Mouse (Mus musculus) adrenal gland, adult 18-20 months (tissue): ENCODE measurements at regions not wholly inside any gene's neighbourhood (a gene's known extent, or its start where the extent isn't known, plus 50 kb on each side); places are given as distances from the start of the nearest gene placed in this dataset.
"Not testable (repeated sequence)": the region's sequence is repeated elsewhere in the genome, so short reads cannot be mapped to it uniquely, and the experiment has no call there.

ENCODE experiments used
- DNase-seq, 2 experiments: peaks; one replicate each; pipeline ENCODE4 v3.0.0; 2021 to 2022; ENCODE audit warnings: low spot score in 2 of 2

DNA sequence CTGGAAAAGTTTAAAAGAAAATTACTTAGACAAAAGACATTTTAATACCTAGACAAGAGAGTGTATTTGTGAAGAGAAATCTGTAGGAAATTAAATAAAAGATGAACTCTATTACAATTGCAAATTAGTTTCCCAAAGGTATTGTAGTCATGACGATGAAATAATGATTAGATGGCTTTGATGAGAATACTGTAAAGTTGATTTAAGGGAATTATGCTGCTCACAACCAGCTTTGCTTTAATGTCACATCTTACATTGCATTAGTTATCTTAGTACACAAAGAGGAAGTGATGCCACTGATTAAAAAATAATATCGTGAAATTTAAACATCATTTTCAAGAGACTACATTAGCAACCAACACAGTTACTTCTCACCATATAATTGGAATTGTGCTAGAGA, 145.7 kb upstream of the Zfp960 start:
- no peak for DNase-seq

DNA sequence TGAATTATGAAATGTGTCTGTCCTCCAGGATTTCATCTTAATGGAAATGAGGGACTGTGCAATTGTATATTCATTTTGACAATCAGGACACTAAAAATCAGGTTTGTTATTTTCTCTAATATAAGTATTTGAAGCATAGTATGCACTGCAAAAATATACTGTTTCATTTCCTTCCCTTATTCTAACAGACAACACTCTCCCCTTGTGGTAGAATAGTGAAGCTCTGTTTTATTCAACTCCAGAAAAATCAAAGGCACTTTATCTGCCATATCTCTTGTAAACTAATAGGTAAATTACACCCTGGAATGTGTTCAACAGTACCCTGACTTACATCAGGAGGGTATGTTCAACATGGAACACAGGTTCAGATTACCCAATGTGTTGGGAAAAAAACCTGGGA, 137.7 kb upstream of the Zfp960 start:
- no peak for DNase-seq

DNA sequence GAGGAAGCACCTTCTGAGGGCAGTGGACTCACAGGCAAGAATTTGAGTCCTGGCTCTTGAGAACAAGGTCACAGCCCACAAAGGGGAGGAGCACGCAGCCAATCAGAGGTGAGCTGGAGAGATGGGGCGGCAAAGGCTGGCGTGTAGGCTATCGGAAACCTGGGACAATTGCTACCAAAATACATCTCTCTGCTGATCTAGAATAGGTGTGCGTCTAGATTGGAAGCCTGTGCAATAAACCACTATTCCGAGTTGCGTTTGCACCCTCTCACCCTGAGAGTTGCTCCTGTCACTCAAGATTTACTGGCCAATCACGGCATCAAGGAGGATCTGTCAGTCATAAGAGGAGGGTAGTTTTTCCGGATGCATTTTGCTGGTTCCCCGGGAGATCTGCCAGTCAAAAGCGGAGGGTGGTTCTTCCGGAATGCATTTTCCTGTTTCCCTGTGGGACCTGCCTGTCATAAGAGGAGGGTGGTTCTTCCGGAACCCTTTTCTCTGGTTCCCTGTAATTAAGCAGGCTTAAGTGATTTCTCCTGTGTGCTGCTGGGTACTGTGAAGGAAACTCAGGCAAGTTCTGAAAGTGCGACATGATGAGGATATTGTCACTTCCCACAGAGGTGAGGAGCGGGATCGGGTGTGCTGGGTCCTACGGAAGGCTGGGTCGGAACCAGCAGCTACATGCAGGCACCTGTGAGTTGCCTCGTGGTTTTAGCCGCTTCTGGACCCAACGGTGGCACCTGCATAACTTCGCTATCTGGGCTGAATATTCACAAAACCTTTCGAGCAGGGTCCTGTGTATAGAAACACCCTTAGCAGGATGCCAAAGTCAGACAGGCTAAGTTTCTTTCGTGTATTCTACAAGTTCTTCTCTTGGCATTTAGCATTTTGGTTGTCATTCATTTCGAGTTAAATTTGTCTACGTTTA, 112.6 kb upstream of the Zfp960 start:
- DNase-seq = peak; percentile 71 to 73

DNA sequence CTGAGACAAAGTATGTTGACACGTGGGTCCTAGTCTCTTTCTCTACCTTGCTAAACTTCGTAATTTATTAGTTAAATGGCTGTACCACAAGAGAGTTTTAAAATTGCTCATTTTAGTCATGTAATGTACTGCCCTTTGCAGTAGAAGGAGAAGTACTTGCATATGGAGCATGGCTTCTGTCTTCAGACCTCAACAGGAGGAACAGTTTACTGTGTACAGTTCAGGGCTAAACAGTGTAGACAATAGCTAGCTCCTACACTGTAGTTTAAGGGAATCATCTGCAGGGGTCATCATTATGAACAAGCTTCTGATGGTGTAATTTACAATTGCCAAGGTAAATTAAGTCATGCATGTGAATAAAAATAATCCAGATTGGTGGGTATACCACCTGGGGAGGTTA, 111.8 kb upstream of the Zfp960 start:
- not testable (repeated sequence) for DNase-seq

DNA sequence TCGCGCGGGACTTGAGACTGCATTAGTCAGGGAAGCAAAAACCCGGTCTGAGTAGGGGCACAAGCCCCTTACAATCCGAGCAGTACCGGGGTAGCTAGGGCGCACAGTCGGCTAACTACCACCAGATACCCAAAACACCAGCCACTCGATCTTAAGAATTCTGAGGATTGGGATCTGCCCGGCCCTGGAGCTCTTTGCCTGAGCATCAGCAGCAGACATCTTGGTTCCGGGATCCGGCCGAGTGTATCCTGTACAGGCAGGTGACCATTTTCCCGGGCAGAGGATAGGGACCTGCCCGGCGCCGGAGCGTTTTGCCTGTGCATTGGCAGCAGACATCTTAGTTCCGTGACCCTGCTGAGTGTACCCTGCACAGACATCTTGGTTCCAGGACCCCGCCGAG, 66.7 kb upstream of the Zfp960 start:
- not testable (repeated sequence) for DNase-seq

DNA sequence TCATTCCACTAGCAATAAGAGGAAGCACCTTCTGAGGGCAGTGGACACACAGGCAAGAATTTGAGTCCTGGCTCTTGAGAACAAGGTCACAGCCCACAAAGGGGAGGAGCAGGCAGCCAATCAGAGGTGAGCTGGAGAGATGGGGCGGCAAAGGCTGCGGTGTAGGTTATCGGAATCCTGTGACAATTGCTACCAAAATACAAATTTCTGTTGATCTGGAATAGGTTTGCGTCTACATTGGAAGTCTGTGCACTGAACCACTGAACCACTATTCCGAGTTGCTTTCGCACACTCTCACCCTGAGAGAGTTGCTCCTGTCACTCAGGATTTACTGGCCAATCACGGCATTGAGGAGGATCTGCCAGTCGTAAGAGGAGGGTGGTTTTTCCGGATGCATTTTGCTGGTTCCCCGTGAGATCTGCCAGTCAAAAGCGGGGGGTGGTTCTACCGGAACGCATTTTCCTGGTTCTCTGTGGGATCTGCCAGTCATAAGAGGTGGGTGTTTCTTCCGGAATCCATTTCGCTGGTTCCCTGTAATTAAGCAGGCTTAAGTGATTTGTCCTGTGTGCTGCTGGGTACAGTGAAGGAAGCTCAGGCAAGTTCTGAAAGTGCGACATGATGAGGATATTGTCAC, 59.2 kb upstream of the Zfp960 start:
- DNase-seq = peak; percentile 62 to 63

DNA sequence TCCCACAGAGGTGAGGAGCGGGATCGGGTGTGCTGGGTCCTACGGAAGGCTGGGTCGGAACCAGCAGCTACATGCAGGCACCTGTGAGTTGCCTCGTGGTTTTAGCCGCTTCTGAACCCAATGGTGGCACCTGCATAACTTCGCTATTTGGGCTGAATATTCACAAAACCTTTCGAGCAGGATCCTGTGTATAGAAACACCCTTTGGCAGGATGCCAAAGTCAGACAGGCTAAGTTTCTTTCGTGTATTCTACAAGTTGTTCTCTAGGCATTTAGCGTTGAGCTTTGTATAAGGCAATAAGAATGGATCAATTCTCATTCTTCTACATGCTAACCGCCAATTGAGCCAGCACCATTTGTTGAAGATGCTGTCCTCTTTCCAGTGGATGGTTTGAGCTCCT, 58.6 kb upstream of the Zfp960 start:
- DNase-seq = peak in 1 of 2 experiments; percentile 3
